Mouse (Mus musculus) embryonic facial prominence, embryonic 15.5 days (tissue): Measurements from ENCODE around the gene Tex45. TPM values are rescaled to one million over a fixed set of nuclear protein-coding genes. Genes with fewer than 3 reads are reported as not detected.

Experiments
- ATAC-seq: fragments of 200-750 bp; cut with Nextera tagmentation; 2 replicates; pipeline ENCODE4 v1.8.0; 2017; ENCODE audit warnings: low read depth, moderate TSS enrichment; ENCODE audit not compliant: insufficient number of reproducible peaks, low FRiP score, low TSS enrichment
- H3K27ac ChIP-seq: fragments of 300-500 bp; sonication (generic); replicated peaks from 2 replicates; pipeline ENCODE4 v1.5.1; 2015; ENCODE audit warnings: mild to moderate bottlenecking, inconsistent platforms
- H3K27me3 ChIP-seq: fragments of 300-500 bp; sonication (generic); 2 replicates; pipeline ENCODE4 v1.6.1; 2015; ENCODE audit warnings: inconsistent platforms
- H3K36me3 ChIP-seq: fragments of 300-500 bp; sonication (generic); 2 replicates; pipeline ENCODE4 v1.6.1; 2015; ENCODE audit warnings: mild to moderate bottlenecking, inconsistent platforms
- H3K4me1 ChIP-seq: fragments of 300-500 bp; sonication (generic); 2 replicates; pipeline ENCODE4 v1.6.1; 2015; ENCODE audit warnings: inconsistent platforms
- H3K4me2 ChIP-seq: fragments of 300-500 bp; sonication (generic); replicated peaks from 2 replicates; pipeline ENCODE4 v1.6.1; 2015; ENCODE audit warnings: mild to moderate bottlenecking, inconsistent platforms
- H3K4me3 ChIP-seq: fragments of 300-500 bp; sonication (generic); replicated peaks from 2 replicates; pipeline ENCODE4 v1.5.1; 2015; ENCODE audit warnings: mild to moderate bottlenecking, inconsistent platforms
- H3K9ac ChIP-seq: fragments of 300-500 bp; sonication (generic); 2 replicates; pipeline ENCODE4 v1.6.1; 2015; ENCODE audit warnings: inconsistent platforms
- H3K9me3 ChIP-seq: fragments of 300-500 bp; sonication (generic); replicated peaks from 2 replicates; pipeline ENCODE4 v1.6.1; 2016; ENCODE audit warnings: inconsistent platforms
- WGBS: fragments of 180-500 bp; shearing (Covaris S2); methylation state at CpG from one replicate; pipeline ENCODE4 v1.1.7; 2015; 5-methylcytosine and 5-hydroxymethylcytosine counted together
- polyA plus RNA-seq: library from polyadenylated mRNA; unstranded; fragments of >200 nt; fragmentation: Nextera tagmentation; extraction: Ambion mirVana; gene quantifications from 2 replicates; pipeline ENCODE4 v1.2.1, GENCODE M21; 2015

The Tex45 gene
- polyA plus RNA-seq, 1 experiment from 2014 or later = not detected

GRCm38 (mm10) chr8:3463248-3463647 lies 7.4 kb upstream of the Tex45 start:
- Histone ChIP-seq H3K27me3 (no peaks in the 10 kb centered on the region), H3K36me3 (peaks cover 14% of the 10 kb centered on the region; the same call in 1 of the 2 replicates), H3K9ac (no peak overlapping the region), H3K4me3 (no peak overlapping the region), H3K4me2 (no peak overlapping the region), H3K9me3 (no peaks in the 10 kb centered on the region), H3K27ac (no peak overlapping the region), H3K4me1 (peaks cover 9% of the 10 kb centered on the region)
- WGBS = 90% methylated on average over 2 of the region's 2 CpGs
- no peak for ATAC-seq

- ATAC-seq = peak; percentile 52
- no peak overlapping the region for H3K4me2 ChIP-seq
- H3K9ac ChIP-seq = no peak overlapping the region
- H3K36me3 ChIP-seq = 0 out of 2 replicates have a peak, but pooled peaks cover 3% of the 10 kb centered on the region
- H3K27ac ChIP-seq = no peak overlapping the region
- 42% methylated on average over 5 of the region's 5 CpGs for WGBS
- no peaks in the 10 kb centered on the region for H3K27me3 ChIP-seq
- peaks cover 9% of the 10 kb centered on the region for H3K4me1 ChIP-seq
- no peaks in the 10 kb centered on the region for H3K9me3 ChIP-seq
- no peak overlapping the region for H3K4me3 ChIP-seq
Measured at GRCm38 (mm10) chr8:3464309-3464708, 6.4 kb upstream of the Tex45 start.

- no peaks in the 10 kb centered on the region for H3K9me3 ChIP-seq
- no peaks in the 10 kb centered on the region for H3K36me3 ChIP-seq
- 6% methylated on average over 32 of the region's 32 CpGs for WGBS
- H3K4me3 ChIP-seq = peak within 1 kb of the TSS; percentile 46
- peaks cover 9% of the 10 kb centered on the region for H3K4me1 ChIP-seq
- peak; percentile 93 for ATAC-seq
- peak within 1 kb of the TSS; percentile 76 for H3K27ac ChIP-seq
- peak within 1 kb of the TSS; percentile 47 for H3K9ac ChIP-seq
- peak within 1 kb of the TSS; percentile 59 for H3K4me2 ChIP-seq
- no peaks in the 10 kb centered on the region for H3K27me3 ChIP-seq
Measured at GRCm38 (mm10) chr8:3467006-3467885, 3.4 kb upstream of the Tex45 start, which contains the start of gene Pex11g. Gene Pex11g, minus strand, starts transcription at chr8:3467680.

- peak overlapping the region; percentile 76 for H3K27ac ChIP-seq
- 50% methylated on average over 9 of the region's 9 CpGs for WGBS
- H3K9me3 ChIP-seq = no peaks in the 10 kb centered on the region
- H3K4me3 ChIP-seq = peak overlapping the region; percentile 46
- H3K4me1 ChIP-seq = peaks cover 9% of the 10 kb centered on the region
- no peak for ATAC-seq
- no peaks in the 10 kb centered on the region for H3K36me3 ChIP-seq
- peak overlapping the region; percentile 59 for H3K4me2 ChIP-seq
- H3K27me3 ChIP-seq = no peaks in the 10 kb centered on the region
- peak overlapping the region; percentile 47 for H3K9ac ChIP-seq
Measured at GRCm38 (mm10) chr8:3467886-3468545, 2.6 kb upstream of the Tex45 start.

GRCm38 (mm10) chr8:3468838-3469237 lies 1.8 kb upstream of the Tex45 start:
- no peak overlapping the region for H3K4me2 ChIP-seq
- no peak overlapping the region for H3K27ac ChIP-seq
- WGBS = 94% methylated on average over 1 of the region's 1 CpGs
- H3K9ac ChIP-seq = no peak overlapping the region
- no peaks in the 10 kb centered on the region for H3K9me3 ChIP-seq
- H3K27me3 ChIP-seq = no peaks in the 10 kb centered on the region
- peaks cover 9% of the 10 kb centered on the region for H3K4me1 ChIP-seq
- H3K4me3 ChIP-seq = no peak overlapping the region
- no peaks in the 10 kb centered on the region for H3K36me3 ChIP-seq
- no peak for ATAC-seq

GRCm38 (mm10) chr8:3475715-3476429 lies 5.2 kb downstream of the Tex45 start:
- H3K36me3 ChIP-seq = no peaks in the 10 kb centered on the region
- no peaks in the 10 kb centered on the region for H3K9me3 ChIP-seq
- peaks cover 6% of the 10 kb centered on the region; the same call in 1 of the 2 replicates for H3K4me1 ChIP-seq
- H3K27ac ChIP-seq = no peak overlapping the region
- WGBS = 18% methylated on average over 37 of the region's 37 CpGs
- peaks cover 9% of the 10 kb centered on the region for H3K27me3 ChIP-seq
- H3K9ac ChIP-seq = no peak overlapping the region
- ATAC-seq = 0 out of 2 replicates have a peak, but pooled peaks have one; percentile 39
- H3K4me3 ChIP-seq = peak overlapping the region; percentile 34
- H3K4me2 ChIP-seq = peak overlapping the region; percentile 52

- Histone ChIP-seq H3K9ac (no peak overlapping the region), H3K27me3 (peaks cover 9% of the 10 kb centered on the region), H3K4me3 (no peak overlapping the region), H3K27ac (no peak overlapping the region), H3K4me2 (no peak overlapping the region), H3K4me1 (peaks cover 6% of the 10 kb centered on the region; the same call in 1 of the 2 replicates), H3K36me3 (no peaks in the 10 kb centered on the region), H3K9me3 (no peaks in the 10 kb centered on the region)
- ATAC-seq = no peak
- 61% methylated on average over 4 of the region's 4 CpGs for WGBS
Measured at GRCm38 (mm10) chr8:3480221-3480785, 9.6 kb downstream of the Tex45 start.

GRCm38 (mm10) chr8:3481605-3482004 lies 10.9 kb downstream of the Tex45 start:
- Histone ChIP-seq H3K9me3 (no peaks in the 10 kb centered on the region), H3K4me2 (no peak overlapping the region), H3K36me3 (no peaks in the 10 kb centered on the region), H3K4me1 (no peaks in the 10 kb centered on the region), H3K27me3 (no peaks in the 10 kb centered on the region), H3K9ac (no peak overlapping the region), H3K4me3 (no peak overlapping the region), H3K27ac (no peak overlapping the region)
- 52% methylated on average over 5 of the region's 5 CpGs for WGBS
- no peak for ATAC-seq

GRCm38 (mm10) chr8:3482240-3482740 lies 11.6 kb downstream of the Tex45 start:
- 85% methylated on average over 22 of the region's 22 CpGs for WGBS
- Histone ChIP-seq H3K27ac (no peak overlapping the region), H3K36me3 (no peaks in the 10 kb centered on the region), H3K9ac (no peak overlapping the region), H3K4me2 (no peak overlapping the region), H3K27me3 (no peaks in the 10 kb centered on the region), H3K4me3 (no peak overlapping the region), H3K4me1 (no peaks in the 10 kb centered on the region), H3K9me3 (no peaks in the 10 kb centered on the region)
- no peak for ATAC-seq

- Histone ChIP-seq H3K9ac (no peak overlapping the region), H3K9me3 (no peaks in the 10 kb centered on the region), H3K4me1 (no peaks in the 10 kb centered on the region), H3K4me2 (no peak overlapping the region), H3K27me3 (no peaks in the 10 kb centered on the region), H3K36me3 (no peaks in the 10 kb centered on the region), H3K4me3 (no peak overlapping the region), H3K27ac (no peak overlapping the region)
- 83% methylated on average over 7 of the region's 7 CpGs for WGBS
- ATAC-seq = no peak
Measured at GRCm38 (mm10) chr8:3483546-3483945, 12.9 kb downstream of the Tex45 start.
